Comparison of ENCODE assay signal across 8 mouse cellular contexts in genomic region chr8:54509221-54509721, GRCm38 (mm10). TPM values are rescaled to one million over a fixed set of nuclear protein-coding genes. Genes with fewer than 3 reads are reported as not detected.
DNase-seq lines count a peak whose midpoint lies in the region; ATAC-seq and TF ChIP-seq lines count a peak whose summit lies in the region.

No protein-coding gene starts in this region.

- no peak for TF ChIP-seq CTCF in olfactory bulb, adult 2 months (IDR thresholded peaks at IDR 0.05; ENCODE audit: insufficient read depth, low read depth, low read length)

- peak overlapping the region; percentile 58 for H3K9ac ChIP-seq in forebrain, embryonic 16.5 days (replicated peaks; ENCODE audit: low read depth, low read length)
- H3K9ac ChIP-seq in kidney, embryonic 15.5 days: no peak overlapping the region
- H3K9ac ChIP-seq in limb, embryonic 15.5 days: no peak overlapping the region

- peak overlapping the region; percentile 45 for H3K4me3 ChIP-seq in forebrain, embryonic 16.5 days (replicated peaks; ENCODE audit: low read length)
- peak overlapping the region; percentile 30 for H3K4me3 ChIP-seq in kidney, embryonic 15.5 days (replicated peaks)
- peak overlapping the region; percentile 25 for H3K4me3 ChIP-seq in limb, embryonic 15.5 days
- peak overlapping the region; percentile 26; the same call in 1 of the 2 replicates for H3K4me3 ChIP-seq in olfactory bulb, adult 2 months (ENCODE audit: insufficient read depth, low read depth, low read length)

- H3K9me3 ChIP-seq in forebrain, embryonic 16.5 days (ENCODE audit: control insufficient read depth, low read length): no peaks in the 10 kb centered on the region
- no peaks in the 10 kb centered on the region for H3K9me3 ChIP-seq in kidney, embryonic 15.5 days (replicated peaks)
- H3K9me3 ChIP-seq in limb, embryonic 15.5 days: no peaks in the 10 kb centered on the region

- TF ChIP-seq POLR2A in olfactory bulb, adult 2 months (IDR thresholded peaks at IDR 0.05; ENCODE audit: insufficient read depth, low read depth, low read length): no peak

- peak; percentile 48 for DNase-seq in CD4-positive, CD25-positive, alpha-beta regulatory T cell, adult 2 months (ENCODE audit: low read depth, low spot score)
- peak; percentile 31 for DNase-seq in R1 (ENCODE audit: low read depth, low spot score)
- no peak for DNase-seq in ovary, postnatal 14 days (ENCODE audit: low spot score)
- DNase-seq in gastrocnemius, adult 18-20 months (ENCODE audit: low spot score): no peak

- ATAC-seq in forebrain, embryonic 16.5 days: peak; percentile 88
- ATAC-seq in kidney, embryonic 15.5 days (replicated peaks; ENCODE audit: low FRiP score): peak; percentile 83
- ATAC-seq in limb, embryonic 15.5 days (ENCODE audit: insufficient number of reproducible peaks, low FRiP score, low TSS enrichment, low read depth): peak; percentile 59; the same call in 1 of the 2 replicates

- H3K4me2 ChIP-seq in forebrain, embryonic 16.5 days (ENCODE audit: low read length): peak overlapping the region; percentile 69
- peak overlapping the region; percentile 58 for H3K4me2 ChIP-seq in kidney, embryonic 15.5 days
- H3K4me2 ChIP-seq in limb, embryonic 15.5 days: peak overlapping the region; percentile 49

- no peaks in the 10 kb centered on the region for H3K27me3 ChIP-seq in forebrain, embryonic 16.5 days (replicated peaks; ENCODE audit: control insufficient read depth, insufficient read depth, low read length)
- H3K27me3 ChIP-seq in kidney, embryonic 15.5 days: no peaks in the 10 kb centered on the region
- H3K27me3 ChIP-seq in limb, embryonic 15.5 days: no peaks in the 10 kb centered on the region

- peaks cover 8% of the 10 kb centered on the region; the same call in 1 of the 2 replicates for H3K4me1 ChIP-seq in forebrain, embryonic 16.5 days (replicated peaks; ENCODE audit: control insufficient read depth, insufficient read depth, low read length)
- peaks cover 6% of the 10 kb centered on the region; the same call in 1 of the 2 replicates for H3K4me1 ChIP-seq in kidney, embryonic 15.5 days
- H3K4me1 ChIP-seq in limb, embryonic 15.5 days: peaks cover 4% of the 10 kb centered on the region; the same call in 1 of the 2 replicates
- no peaks in the 10 kb centered on the region for H3K4me1 ChIP-seq in olfactory bulb, adult 2 months (ENCODE audit: control insufficient read depth, insufficient read depth, low read length)

- H3K27ac ChIP-seq in forebrain, embryonic 16.5 days (ENCODE audit: low read length): peak overlapping the region; percentile 72
- no peak overlapping the region for H3K27ac ChIP-seq in kidney, embryonic 15.5 days
- no peak overlapping the region for H3K27ac ChIP-seq in limb, embryonic 15.5 days
- no peak overlapping the region for H3K27ac ChIP-seq in olfactory bulb, adult 2 months (ENCODE audit: insufficient read depth, low read depth, low read length)

- no peaks in the 10 kb centered on the region for H3K36me3 ChIP-seq in forebrain, embryonic 16.5 days (ENCODE audit: control insufficient read depth, insufficient read depth)
- H3K36me3 ChIP-seq in kidney, embryonic 15.5 days: no peaks in the 10 kb centered on the region
- H3K36me3 ChIP-seq in limb, embryonic 15.5 days: no peaks in the 10 kb centered on the region

- WGBS in forebrain, embryonic 16.5 days: 1% methylated on average over 10 of the region's 10 CpGs
- WGBS in kidney, embryonic 15.5 days: 5% methylated on average over 10 of the region's 10 CpGs
- 4% methylated on average over 10 of the region's 10 CpGs for WGBS in limb, embryonic 15.5 days
- WGBS in olfactory bulb, adult 2 months: 2% methylated on average over 10 of the region's 10 CpGs

RNA-seq across cellular contexts. Expression of gene Asb5, which starts 20.1 kb away (rescaled TPM):
- polyA plus RNA-seq in forebrain, embryonic 16.5 days (2015; fragmentation: Nextera tagmentation; extraction: Ambion mirVana): 4.0 and 6.3 TPM in 2 replicates
- 4.2 and 5.3 TPM in 2 replicates for polyA plus RNA-seq in kidney, embryonic 15.5 days (2015; fragmentation: Nextera tagmentation; extraction: Ambion mirVana)
- polyA plus RNA-seq in limb, embryonic 15.5 days (2015; fragmentation: Nextera tagmentation; extraction: Ambion mirVana): 6.0 and 9.2 TPM in 2 replicates
- not detected in 2 replicates for polyA plus RNA-seq in olfactory bulb, adult 2 months (2012; ENCODE audit: insufficient read depth, insufficient read length, low replicate concordance, missing spikeins)
- 100 to 1,000 TPM; 176 to 323 TPM for total RNA-seq in gastrocnemius, adult 18-20 months (2021)

RNA-seq across cellular contexts. Expression of gene Spcs3, which starts 20.5 kb away (rescaled TPM):
- 62.5 and 71.8 TPM in 2 replicates for polyA plus RNA-seq in forebrain, embryonic 16.5 days (2015; fragmentation: Nextera tagmentation; extraction: Ambion mirVana)
- 95.9 and 104 TPM in 2 replicates for polyA plus RNA-seq in kidney, embryonic 15.5 days (2015; fragmentation: Nextera tagmentation; extraction: Ambion mirVana)
- polyA plus RNA-seq in limb, embryonic 15.5 days (2015; fragmentation: Nextera tagmentation; extraction: Ambion mirVana): 91.0 and 93.0 TPM in 2 replicates
- not detected in 2 replicates for polyA plus RNA-seq in olfactory bulb, adult 2 months (2012; ENCODE audit: insufficient read depth, insufficient read length, low replicate concordance, missing spikeins)
- total RNA-seq in gastrocnemius, adult 18-20 months (2021): 10 to 100 TPM; 24.0 to 29.4 TPM

Comparison
In these comparisons a context has a peak if more than half of its experiments do, and no peak if none do; other contexts are left out.
1. DNase-seq: peak in CD4-positive, CD25-positive, alpha-beta regulatory T cell, adult 2 months (single experiment) and R1 (single experiment); none in ovary, postnatal 14 days (single experiment) and gastrocnemius, adult 18-20 months (single experiment).
2. Peak in every context shown above with its lines, with median percentiles within 50 percentile points of each other: ATAC-seq, H3K4me2 ChIP-seq and H3K4me3 ChIP-seq.